Mouse (Mus musculus): ENCODE results near the gene Tex2. TPM values are rescaled to one million over a fixed set of nuclear protein-coding genes. Genes with fewer than 3 reads are reported as not detected.
A peak's percentile ranks its signal among the peaks of the same experiment; 100 is the strongest.
"Not testable (repeated sequence)": the region's sequence is repeated elsewhere in the genome, so short reads cannot be mapped to it uniquely, and the experiment has no call there.

The Tex2 gene
- polyA plus RNA-seq, 1 experiment from 2014 or later, result 12.0 TPM

- H3K4me2 ChIP-seq (ENCODE audit: low read depth, low read length), result no peak overlapping the region
- H3K27me3 ChIP-seq (replicated peaks; ENCODE audit: control insufficient read depth, insufficient read depth, low read length), result no peaks in the 10 kb centered on the region
- no peak for DNase-seq (ENCODE audit: low spot score)
- no peak for ATAC-seq (ENCODE audit: low read depth)
- WGBS, result 77% methylated on average over 8 of the region's 8 CpGs
- H3K27ac ChIP-seq (replicated peaks; ENCODE audit: low read depth, low read length), result no peak overlapping the region
- peaks cover 4% of the 10 kb centered on the region for H3K4me1 ChIP-seq (ENCODE audit: control insufficient read depth, insufficient read depth, low read length)
- no peaks in the 10 kb centered on the region for H3K36me3 ChIP-seq (ENCODE audit: control insufficient read depth, insufficient read depth, low read length)
- no peak overlapping the region for H3K4me3 ChIP-seq (ENCODE audit: low read depth, low read length)
- H3K9me3 ChIP-seq (ENCODE audit: control insufficient read depth, low read length), result no peaks in the 10 kb centered on the region
- no peak overlapping the region for H3K9ac ChIP-seq (ENCODE audit: low read depth, low read length)
Observed at GRCm38 (mm10) chr11:106642966-106643637, 29.9 kb upstream of the Tex2 start.

GRCm38 (mm10) chr11:106641580-106641979 is 28.4 kb upstream of the Tex2 start:
- no peaks in the 10 kb centered on the region for H3K36me3 ChIP-seq (ENCODE audit: control insufficient read depth, insufficient read depth, low read length)
- no peak overlapping the region for H3K4me2 ChIP-seq (ENCODE audit: low read depth, low read length)
- H3K9ac ChIP-seq (ENCODE audit: low read depth, low read length), result no peak overlapping the region
- H3K27me3 ChIP-seq (replicated peaks; ENCODE audit: control insufficient read depth, insufficient read depth, low read length), result no peaks in the 10 kb centered on the region
- H3K4me1 ChIP-seq (ENCODE audit: control insufficient read depth, insufficient read depth, low read length), result peaks cover 4% of the 10 kb centered on the region
- H3K9me3 ChIP-seq (ENCODE audit: control insufficient read depth, low read length), result no peaks in the 10 kb centered on the region
- H3K4me3 ChIP-seq (ENCODE audit: low read depth, low read length), result no peak overlapping the region
- 55% methylated on average over 1 of the region's 1 CpGs for WGBS
- no peak for DNase-seq (ENCODE audit: low spot score)
- no peak overlapping the region for H3K27ac ChIP-seq (replicated peaks; ENCODE audit: low read depth, low read length)
- no peak for ATAC-seq (ENCODE audit: low read depth)

- peaks cover 4% of the 10 kb centered on the region for H3K4me1 ChIP-seq (ENCODE audit: control insufficient read depth, insufficient read depth, low read length)
- 15% methylated on average over 9 of the region's 9 CpGs for WGBS
- ATAC-seq (ENCODE audit: low read depth), result no peak
Observed at GRCm38 (mm10) chr11:106640059-106640458, 26.8 kb upstream of the Tex2 start.

GRCm38 (mm10) chr11:106639356-106639692 is 26.1 kb upstream of the Tex2 start:
- peaks cover 4% of the 10 kb centered on the region for H3K4me1 ChIP-seq (ENCODE audit: control insufficient read depth, insufficient read depth, low read length)
- H3K4me3 ChIP-seq (ENCODE audit: low read depth, low read length), result no peak overlapping the region
- H3K27me3 ChIP-seq (replicated peaks; ENCODE audit: control insufficient read depth, insufficient read depth, low read length), result no peaks in the 10 kb centered on the region
- no peak overlapping the region for H3K4me2 ChIP-seq (ENCODE audit: low read depth, low read length)
- ATAC-seq (ENCODE audit: low read depth) (no peak), DNase-seq (ENCODE audit: low spot score) (no peak)
- H3K36me3 ChIP-seq (ENCODE audit: control insufficient read depth, insufficient read depth, low read length), result no peaks in the 10 kb centered on the region
- no peak overlapping the region for H3K9ac ChIP-seq (ENCODE audit: low read depth, low read length)
- WGBS, result 31% methylated on average over 5 of the region's 5 CpGs
- no peaks in the 10 kb centered on the region for H3K9me3 ChIP-seq (ENCODE audit: control insufficient read depth, low read length)
- no peak overlapping the region for H3K27ac ChIP-seq (replicated peaks; ENCODE audit: low read depth, low read length)

More at GRCm38 (mm10) chr11:106640059-106640458, 26.8 kb upstream of the Tex2 start:
- H3K9me3 ChIP-seq (ENCODE audit: control insufficient read depth, low read length), result no peaks in the 10 kb centered on the region
- peak; percentile 37 for DNase-seq (ENCODE audit: low spot score)
- no peak overlapping the region for H3K9ac ChIP-seq (ENCODE audit: low read depth, low read length)
- H3K27ac ChIP-seq (replicated peaks; ENCODE audit: low read depth, low read length), result no peak overlapping the region
- no peak overlapping the region for H3K4me3 ChIP-seq (ENCODE audit: low read depth, low read length)
- H3K27me3 ChIP-seq (replicated peaks; ENCODE audit: control insufficient read depth, insufficient read depth, low read length), result no peaks in the 10 kb centered on the region
- H3K36me3 ChIP-seq (ENCODE audit: control insufficient read depth, insufficient read depth, low read length), result no peaks in the 10 kb centered on the region
- H3K4me2 ChIP-seq (ENCODE audit: low read depth, low read length), result no peak overlapping the region

GRCm38 (mm10) chr11:106638551-106639355 is 25.5 kb upstream of the Tex2 start:
- no peak overlapping the region for H3K4me2 ChIP-seq (ENCODE audit: low read depth, low read length)
- no peak overlapping the region for H3K27ac ChIP-seq (replicated peaks; ENCODE audit: low read depth, low read length)
- no peaks in the 10 kb centered on the region for H3K36me3 ChIP-seq (ENCODE audit: control insufficient read depth, insufficient read depth, low read length)
- DNase-seq (ENCODE audit: low spot score) (no peak), ATAC-seq (ENCODE audit: low read depth) (no peak)
- 30% methylated on average over 9 of the region's 9 CpGs for WGBS
- peaks cover 4% of the 10 kb centered on the region for H3K4me1 ChIP-seq (ENCODE audit: control insufficient read depth, insufficient read depth, low read length)
- H3K9ac ChIP-seq (ENCODE audit: low read depth, low read length), result no peak overlapping the region
- no peaks in the 10 kb centered on the region for H3K27me3 ChIP-seq (replicated peaks; ENCODE audit: control insufficient read depth, insufficient read depth, low read length)
- H3K9me3 ChIP-seq (ENCODE audit: control insufficient read depth, low read length), result no peaks in the 10 kb centered on the region
- no peak overlapping the region for H3K4me3 ChIP-seq (ENCODE audit: low read depth, low read length)

- H3K9me3 ChIP-seq (ENCODE audit: control insufficient read depth, low read length), result peaks cover 5% of the 10 kb centered on the region; the same call in 1 of the 2 replicates
- no peak overlapping the region for H3K9ac ChIP-seq (ENCODE audit: low read depth, low read length)
- H3K27ac ChIP-seq (replicated peaks; ENCODE audit: low read depth, low read length), result no peak overlapping the region
- H3K4me2 ChIP-seq (ENCODE audit: low read depth, low read length), result no peak overlapping the region
- no peaks in the 10 kb centered on the region for H3K36me3 ChIP-seq (ENCODE audit: control insufficient read depth, insufficient read depth, low read length)
- H3K27me3 ChIP-seq (replicated peaks; ENCODE audit: control insufficient read depth, insufficient read depth, low read length), result no peaks in the 10 kb centered on the region
- H3K4me1 ChIP-seq (ENCODE audit: control insufficient read depth, insufficient read depth, low read length), result peaks cover 4% of the 10 kb centered on the region
- ATAC-seq (ENCODE audit: low read depth) (peak; percentile 73), DNase-seq (ENCODE audit: low spot score) (peak; percentile 70)
- 23% methylated on average over 7 of the region's 7 CpGs for WGBS
- no peak overlapping the region for H3K4me3 ChIP-seq (ENCODE audit: low read depth, low read length)
Observed at GRCm38 (mm10) chr11:106637754-106638153, 24.5 kb upstream of the Tex2 start.

GRCm38 (mm10) chr11:106635946-106636345 is 22.7 kb upstream of the Tex2 start:
- no peak for DNase-seq (ENCODE audit: low spot score)
- ATAC-seq (ENCODE audit: low read depth), result no peak
- no peaks in the 10 kb centered on the region for H3K27me3 ChIP-seq (replicated peaks; ENCODE audit: control insufficient read depth, insufficient read depth, low read length)
- no peak overlapping the region for H3K27ac ChIP-seq (replicated peaks; ENCODE audit: low read depth, low read length)
- H3K4me2 ChIP-seq (ENCODE audit: low read depth, low read length), result no peak overlapping the region
- H3K9me3 ChIP-seq (ENCODE audit: control insufficient read depth, low read length), result peaks cover 10% of the 10 kb centered on the region; the same call in 1 of the 2 replicates
- H3K36me3 ChIP-seq (ENCODE audit: control insufficient read depth, insufficient read depth, low read length), result no peaks in the 10 kb centered on the region
- WGBS, result 56% methylated on average over 2 of the region's 2 CpGs
- H3K4me3 ChIP-seq (ENCODE audit: low read depth, low read length), result no peak overlapping the region
- H3K9ac ChIP-seq (ENCODE audit: low read depth, low read length), result no peak overlapping the region
- H3K4me1 ChIP-seq (ENCODE audit: control insufficient read depth, insufficient read depth, low read length), result peaks cover 4% of the 10 kb centered on the region

- H3K4me3 ChIP-seq (ENCODE audit: low read depth, low read length); H3K9ac ChIP-seq (ENCODE audit: low read depth, low read length); H3K36me3 ChIP-seq (ENCODE audit: control insufficient read depth, insufficient read depth, low read length); DNase-seq (ENCODE audit: low spot score); H3K27ac ChIP-seq (replicated peaks; ENCODE audit: low read depth, low read length); H3K27me3 ChIP-seq (replicated peaks; ENCODE audit: control insufficient read depth, insufficient read depth, low read length); H3K4me2 ChIP-seq (ENCODE audit: low read depth, low read length); ATAC-seq (ENCODE audit: low read depth); H3K4me1 ChIP-seq (ENCODE audit: control insufficient read depth, insufficient read depth, low read length); H3K9me3 ChIP-seq (ENCODE audit: control insufficient read depth, low read length): not testable (repeated sequence)
- 87% methylated on average over 3 of the region's 3 CpGs for WGBS
Observed at GRCm38 (mm10) chr11:106634175-106634574, 21.0 kb upstream of the Tex2 start.

Measured in embryonic facial prominence, embryonic 14.5 days (tissue).